Mouse (Mus musculus) forebrain, embryonic 16.5 days (tissue): Measurements from ENCODE around the gene Drc3. TPM values are rescaled to one million over a fixed set of nuclear protein-coding genes. Genes with fewer than 3 reads are reported as not detected.
"Not testable (repeated sequence)": the region's sequence is repeated elsewhere in the genome, so short reads cannot be mapped to it uniquely, and the experiment has no call there.

Source experiments
- ATAC-seq: fragments of 200-750 bp; cut with Nextera tagmentation; 2 replicates; pipeline ENCODE4 v1.8.0; 2017; ENCODE audit warnings: mild to moderate bottlenecking, moderate library complexity
- H3K27ac ChIP-seq: fragments of 300-500 bp; sonication (generic); 2 replicates; pipeline ENCODE4 v1.5.1; 2014; ENCODE audit warnings: low read length, control low read depth
- H3K27me3 ChIP-seq: fragments of 300-500 bp; sonication (generic); replicated peaks from 2 replicates; pipeline ENCODE4 v1.6.1; 2014; ENCODE audit warnings: low read length; ENCODE audit not compliant: control insufficient read depth, insufficient read depth
- H3K36me3 ChIP-seq: fragments of 300-500 bp; sonication (generic); 2 replicates; pipeline ENCODE4 v1.6.1; 2014; ENCODE audit not compliant: control insufficient read depth, insufficient read depth
- H3K4me1 ChIP-seq: fragments of 300-500 bp; sonication (generic); replicated peaks from 2 replicates; pipeline ENCODE4 v1.6.1; 2014; ENCODE audit warnings: low read length; ENCODE audit not compliant: control insufficient read depth, insufficient read depth
- H3K4me2 ChIP-seq: fragments of 300-500 bp; sonication (generic); 2 replicates; pipeline ENCODE4 v1.6.1; 2014; ENCODE audit warnings: mild to moderate bottlenecking, low read length, control low read depth
- H3K4me3 ChIP-seq: fragments of 300-500 bp; sonication (generic); replicated peaks from 2 replicates; pipeline ENCODE4 v1.5.1; 2014; ENCODE audit warnings: mild to moderate bottlenecking, low read length, control low read depth
- H3K9ac ChIP-seq: fragments of 300-500 bp; sonication (generic); replicated peaks from 2 replicates; pipeline ENCODE4 v1.6.1; 2014; ENCODE audit warnings: low read depth, low read length, control low read depth
- H3K9me3 ChIP-seq: fragments of 300-500 bp; sonication (generic); 2 replicates; pipeline ENCODE4 v1.6.1; 2016; ENCODE audit warnings: low read length; ENCODE audit not compliant: control insufficient read depth
- WGBS: fragments of 180-500 bp; shearing (Covaris S2); extraction: QIAGEN DNeasy Blood & Tissue Kit; methylation state at CpG from one replicate; pipeline ENCODE4 v1.1.7; 2014; 5-methylcytosine and 5-hydroxymethylcytosine counted together
- polyA plus RNA-seq: library from polyadenylated mRNA; unstranded; fragments of >200 nt; fragmentation: Nextera tagmentation; extraction: Ambion mirVana; gene quantifications from 2 replicates; pipeline ENCODE4 v1.2.1, GENCODE M21; 2015

The Drc3 gene
- polyA plus RNA-seq, 1 experiment from 2014 or later, result 4.7 TPM

GRCm38 (mm10) chr11:60423006-60423405 is 69.9 kb downstream of the Drc3 start:
- peaks cover 10% of the 10 kb centered on the region for H3K4me1 ChIP-seq
- H3K4me2 ChIP-seq, result no peak overlapping the region
- peaks cover 14% of the 10 kb centered on the region for H3K36me3 ChIP-seq
- no peak for ATAC-seq
- no peak overlapping the region for H3K27ac ChIP-seq
- H3K9ac ChIP-seq, result no peak overlapping the region
- 70% methylated on average over 1 of the region's 1 CpGs for WGBS
- H3K4me3 ChIP-seq, result no peak overlapping the region
- no peaks in the 10 kb centered on the region for H3K9me3 ChIP-seq
- H3K27me3 ChIP-seq, result no peaks in the 10 kb centered on the region

DNA sequence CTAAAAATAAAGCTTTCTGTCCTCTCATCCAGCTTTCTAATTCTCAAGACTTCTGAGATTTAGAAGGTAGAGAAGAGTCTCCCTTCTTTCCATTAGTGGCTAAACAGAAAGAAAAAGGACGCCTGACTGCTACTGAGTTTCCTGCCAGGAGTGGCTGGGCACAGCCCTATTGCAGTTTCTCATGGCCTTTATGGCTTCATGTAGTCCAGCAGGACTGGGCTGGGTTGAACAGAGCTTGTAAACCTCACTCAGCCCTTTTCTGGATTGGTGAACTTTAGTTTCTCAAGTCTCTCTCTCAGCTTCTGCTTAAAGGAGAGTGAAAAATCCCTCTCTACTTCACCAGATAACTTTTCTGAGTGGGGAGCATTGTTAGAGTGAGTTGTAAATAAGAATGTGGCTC is 73.3 kb downstream of the Drc3 start:
- WGBS, result 71% methylated on average over 1 of the region's 1 CpGs
- ATAC-seq, result no peak
- H3K4me1 ChIP-seq, result no peaks in the 10 kb centered on the region
- no peak overlapping the region for H3K4me2 ChIP-seq
- H3K4me3 ChIP-seq, result no peak overlapping the region
- peaks cover 14% of the 10 kb centered on the region for H3K36me3 ChIP-seq
- no peak overlapping the region for H3K27ac ChIP-seq
- no peaks in the 10 kb centered on the region for H3K9me3 ChIP-seq
- no peak overlapping the region for H3K9ac ChIP-seq
- H3K27me3 ChIP-seq, result no peaks in the 10 kb centered on the region

DNA sequence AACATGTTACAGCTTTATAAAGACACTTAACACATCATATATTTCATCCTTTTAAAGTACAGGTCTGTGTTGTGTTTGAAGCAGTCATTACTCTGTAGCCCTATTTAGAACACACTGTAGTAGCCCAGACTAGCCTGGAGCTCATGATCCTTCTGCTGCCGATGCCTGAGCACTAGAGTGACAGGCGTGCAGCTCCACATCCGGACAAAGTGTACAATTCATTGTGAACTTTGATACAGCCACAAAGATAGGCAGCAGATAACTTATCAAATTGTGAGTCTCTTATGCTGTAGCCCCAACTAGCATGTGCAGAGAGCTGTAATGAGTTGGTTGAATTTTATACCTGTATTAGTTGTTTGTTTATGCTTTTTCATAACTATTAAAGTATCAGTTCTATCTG is 74.5 kb downstream of the Drc3 start:
- no peaks in the 10 kb centered on the region for H3K4me1 ChIP-seq
- H3K9ac ChIP-seq, result no peak overlapping the region
- H3K4me3 ChIP-seq, result no peak overlapping the region
- 96% methylated on average over 3 of the region's 3 CpGs for WGBS
- peaks cover 17% of the 10 kb centered on the region for H3K36me3 ChIP-seq
- H3K27me3 ChIP-seq, result no peaks in the 10 kb centered on the region
- no peak overlapping the region for H3K4me2 ChIP-seq
- H3K9me3 ChIP-seq, result no peaks in the 10 kb centered on the region
- ATAC-seq, result no peak
- H3K27ac ChIP-seq, result no peak overlapping the region

GRCm38 (mm10) chr11:60433501-60433900 is 80.4 kb downstream of the Drc3 start:
- Histone ChIP-seq H3K4me2 (no peak overlapping the region), H3K27ac (no peak overlapping the region), H3K9me3 (no peaks in the 10 kb centered on the region), H3K4me1 (no peaks in the 10 kb centered on the region), H3K36me3 (peaks cover 14% of the 10 kb centered on the region), H3K27me3 (no peaks in the 10 kb centered on the region), H3K9ac (no peak overlapping the region), H3K4me3 (no peak overlapping the region)
- ATAC-seq, result no peak

DNA sequence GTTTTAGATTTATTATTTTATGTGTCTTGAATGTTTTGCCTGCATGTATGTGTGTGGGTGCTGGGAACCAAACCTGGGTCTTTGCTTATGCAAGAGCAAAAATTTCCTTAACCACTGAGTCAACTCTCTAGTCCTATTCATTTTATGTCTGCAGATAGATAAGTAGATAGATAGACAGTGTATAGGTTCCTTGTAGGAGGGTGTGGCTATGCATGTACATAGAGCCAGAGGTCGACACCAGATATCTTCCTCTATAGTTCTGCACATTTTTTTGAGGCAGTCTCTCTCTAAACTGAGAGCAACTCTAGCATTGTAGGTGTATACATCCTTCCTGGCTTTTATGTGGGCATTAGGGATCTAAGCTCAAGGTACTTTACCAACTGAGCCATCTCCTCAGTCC is 82.0 kb downstream of the Drc3 start:
- WGBS, result 97% methylated on average over 1 of the region's 1 CpGs
- ATAC-seq, result no peak
- H3K36me3 ChIP-seq, result peaks cover 16% of the 10 kb centered on the region
- no peak overlapping the region for H3K4me2 ChIP-seq
- H3K4me3 ChIP-seq, result no peak overlapping the region
- H3K9me3 ChIP-seq, result no peaks in the 10 kb centered on the region
- no peak overlapping the region for H3K9ac ChIP-seq
- H3K27ac ChIP-seq, result no peak overlapping the region
- no peaks in the 10 kb centered on the region for H3K27me3 ChIP-seq
- H3K4me1 ChIP-seq, result no peaks in the 10 kb centered on the region

DNA sequence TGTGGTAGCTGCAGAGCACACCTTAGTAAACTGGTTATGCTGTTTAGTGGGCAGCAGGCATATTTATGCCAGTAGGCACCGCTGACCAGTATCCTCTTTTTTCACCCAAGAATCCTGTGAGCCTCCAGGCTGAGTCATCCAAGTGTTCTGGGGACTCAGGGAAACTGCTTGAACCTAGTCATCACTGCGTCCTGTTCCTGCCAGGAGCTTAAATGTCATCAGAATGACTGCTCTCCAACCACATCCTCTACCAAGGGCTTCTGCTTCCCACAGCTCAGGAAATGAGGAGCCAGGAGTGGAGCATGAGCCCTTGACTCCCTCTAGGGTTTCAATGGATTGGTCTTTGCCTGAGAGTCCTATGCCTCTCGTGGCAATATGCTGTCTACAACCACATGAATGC is 83.5 kb downstream of the Drc3 start:
- Histone ChIP-seq H3K4me3 (no peak overlapping the region), H3K36me3 (peaks cover 16% of the 10 kb centered on the region), H3K9ac (no peak overlapping the region), H3K27me3 (no peaks in the 10 kb centered on the region), H3K27ac (no peak overlapping the region), H3K4me1 (no peaks in the 10 kb centered on the region), H3K9me3 (no peaks in the 10 kb centered on the region), H3K4me2 (no peak overlapping the region)
- no peak for ATAC-seq
- WGBS, result 95% methylated on average over 3 of the region's 3 CpGs

DNA sequence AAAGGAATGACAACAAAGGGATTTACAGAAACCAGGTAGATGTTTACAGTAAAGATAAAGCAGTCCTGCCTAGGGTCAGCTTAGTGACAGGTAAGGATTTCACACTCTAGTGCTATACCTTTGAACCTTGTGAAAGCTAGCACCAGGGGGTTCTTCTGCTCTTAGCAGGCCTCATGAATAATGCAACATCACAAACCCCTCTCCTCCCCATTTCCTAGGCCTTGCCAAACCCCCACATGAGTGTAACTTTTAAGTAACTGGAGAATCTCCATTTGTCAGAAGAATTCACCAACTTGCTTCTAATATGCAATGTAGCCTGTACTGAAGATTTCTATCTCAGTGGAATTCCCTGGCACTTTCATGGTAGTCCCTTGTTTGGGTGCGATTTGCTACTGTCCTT is 86.5 kb downstream of the Drc3 start:
- H3K9me3 ChIP-seq, H3K9ac ChIP-seq, H3K4me3 ChIP-seq, H3K4me2 ChIP-seq, H3K27me3 ChIP-seq, H3K4me1 ChIP-seq, H3K27ac ChIP-seq, ATAC-seq: not testable (repeated sequence)
- peaks cover 24% of the 10 kb centered on the region for H3K36me3 ChIP-seq
- WGBS, result 21% methylated on average over 1 of the region's 1 CpGs

- H3K4me1 ChIP-seq, result no peaks in the 10 kb centered on the region
- peaks cover 24% of the 10 kb centered on the region for H3K36me3 ChIP-seq
- no peaks in the 10 kb centered on the region for H3K27me3 ChIP-seq
- no peaks in the 10 kb centered on the region for H3K9me3 ChIP-seq
- no peak overlapping the region for H3K4me2 ChIP-seq
- WGBS, result 47% methylated on average over 7 of the region's 7 CpGs
- no peak overlapping the region for H3K9ac ChIP-seq
- H3K4me3 ChIP-seq, result no peak overlapping the region
- ATAC-seq, result no peak
- no peak overlapping the region for H3K27ac ChIP-seq
Measured at GRCm38 (mm10) chr11:60440176-60440575, 87.0 kb downstream of the Drc3 start.

DNA sequence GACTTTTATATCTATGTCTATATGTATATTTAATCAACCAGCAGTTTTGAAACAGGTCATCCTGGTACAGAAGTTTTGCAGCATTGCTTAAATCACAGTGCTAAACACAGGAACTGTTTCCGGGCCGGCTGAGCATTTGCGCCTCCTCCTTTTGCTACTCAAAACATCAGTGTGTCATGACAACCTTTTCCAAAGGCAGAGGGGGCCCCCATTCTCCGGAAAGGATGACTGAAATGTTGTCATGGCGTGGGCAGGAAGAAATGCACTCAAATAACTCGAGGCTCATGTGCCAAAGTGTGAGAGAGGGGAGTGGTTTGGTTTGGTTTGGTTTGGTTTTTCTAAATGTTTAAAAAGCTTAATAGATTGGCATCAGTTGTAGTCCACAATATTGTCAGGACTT is 89.8 kb downstream of the Drc3 start:
- no peak overlapping the region for H3K27ac ChIP-seq
- no peaks in the 10 kb centered on the region for H3K4me1 ChIP-seq
- no peaks in the 10 kb centered on the region for H3K27me3 ChIP-seq
- no peak for ATAC-seq
- no peak overlapping the region for H3K4me2 ChIP-seq
- H3K4me3 ChIP-seq, result no peak overlapping the region
- WGBS, result 90% methylated on average over 6 of the region's 6 CpGs
- H3K9ac ChIP-seq, result no peak overlapping the region
- H3K9me3 ChIP-seq, result no peaks in the 10 kb centered on the region
- H3K36me3 ChIP-seq, result peaks cover 13% of the 10 kb centered on the region
